Mouse (Mus musculus): ENCODE results near the gene Washc4. TPM values are rescaled to one million over a fixed set of nuclear protein-coding genes. Genes with fewer than 3 reads are reported as not detected.

The Washc4 gene
- 48.0 TPM for polyA plus RNA-seq (2017; shearing (Covaris generic))

DNA sequence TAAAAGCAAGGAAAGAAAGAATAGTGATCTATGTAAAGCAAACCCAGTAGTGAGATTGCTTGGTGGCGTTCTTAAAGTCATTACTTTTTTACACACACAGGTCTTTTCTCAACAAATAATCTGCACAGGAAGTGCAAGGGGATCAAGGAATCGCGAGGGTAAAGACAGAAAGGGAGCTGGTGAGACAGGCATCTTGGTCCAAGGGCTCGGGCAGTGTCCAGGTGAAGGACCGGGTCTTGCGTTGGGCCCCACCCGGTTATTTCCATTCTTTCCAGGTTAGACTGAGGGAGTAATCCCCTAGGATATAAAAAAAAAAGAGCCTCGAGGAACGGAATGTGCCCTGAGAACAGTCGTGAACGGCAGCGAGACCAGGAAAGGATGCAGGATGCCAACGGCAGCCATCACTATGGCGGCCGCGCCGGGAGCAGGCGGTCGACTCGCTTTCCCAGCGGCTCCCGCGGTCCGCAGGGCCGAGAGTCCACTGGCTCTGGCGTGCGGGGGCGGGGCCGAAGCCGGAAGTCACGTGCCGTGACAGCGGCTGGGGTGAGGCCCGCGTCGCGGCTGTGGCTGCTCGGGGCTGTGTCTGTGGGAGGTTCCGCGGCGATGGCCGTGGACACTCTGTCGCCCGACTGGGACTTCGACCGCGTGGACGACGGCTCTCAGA is at the start of gene Washc4:
Gene Washc4, plus strand, starts transcription at position 314 of the 664 bp plus-strand sequence.

GRCm38 (mm10) chr10:83533910-83534283 is 9.7 kb upstream of the Washc4 start, which contains the start of gene Aldh1l2:
Aldh1l2 (minus strand) TSS chr10:83534140.

Other genes starting within 250 kb of the Washc4 start
- gene Slc41a2, start 205.9 kb upstream of the Washc4 start, polyA plus RNA-seq (2017; shearing (Covaris generic)): 0.50 TPM
- 1.1 TPM for gene D10Wsu102e, start 183.5 kb upstream of the Washc4 start, polyA plus RNA-seq (2017; shearing (Covaris generic))
- gene Aldh1l2, start 9.6 kb upstream of the Washc4 start, polyA plus RNA-seq (2017; shearing (Covaris generic)): not detected
- 13.3 TPM for gene Appl2, start 105.0 kb downstream of the Washc4 start, polyA plus RNA-seq (2017; shearing (Covaris generic))
- 3.6 TPM for gene 1500009L16Rik, start 179.1 kb downstream of the Washc4 start, polyA plus RNA-seq (2017; shearing (Covaris generic))

Data from activated CD4-positive, CD25-positive, alpha-beta regulatory T cell, adult 9 weeks (primary cell).